Mouse (Mus musculus): ENCODE measurements around the gene Coro1c.
A peak's percentile ranks its signal among the peaks of the same experiment; 100 is the strongest.
"Not testable (repeated sequence)": the region's sequence is repeated elsewhere in the genome, so short reads cannot be mapped to it uniquely, and the experiment has no call there.

The Coro1c gene

GRCm38 (mm10) chr5:113829566-113830291, 78.8 kb downstream of the Coro1c start:
- DNase-seq (ENCODE audit: low read depth, low spot score), result no peak

GRCm38 (mm10) chr5:113828481-113828880, 80.1 kb downstream of the Coro1c start:
- DNase-seq (ENCODE audit: low read depth, low spot score), result no peak

- DNase-seq (ENCODE audit: low read depth, low spot score), result no peak
Observed at GRCm38 (mm10) chr5:113827991-113828411, 80.6 kb downstream of the Coro1c start.

- DNase-seq (ENCODE audit: low read depth, low spot score), result no peak
Observed at GRCm38 (mm10) chr5:113826619-113827018, 81.9 kb downstream of the Coro1c start.

- no peak for DNase-seq (ENCODE audit: low read depth, low spot score)
Observed at GRCm38 (mm10) chr5:113825558-113825957, 83.0 kb downstream of the Coro1c start.

GRCm38 (mm10) chr5:113824228-113824627, 84.3 kb downstream of the Coro1c start:
- DNase-seq (ENCODE audit: low read depth, low spot score), result no peak

GRCm38 (mm10) chr5:113818572-113818971, 90.0 kb downstream of the Coro1c start:
- DNase-seq (ENCODE audit: low read depth, low spot score), result peak; percentile 40

GRCm38 (mm10) chr5:113815638-113816152, 92.9 kb downstream of the Coro1c start:
- DNase-seq (ENCODE audit: low read depth, low spot score), result peak; percentile 57

- no peak for DNase-seq (ENCODE audit: low read depth, low spot score)
Observed at GRCm38 (mm10) chr5:113815041-113815389, 93.5 kb downstream of the Coro1c start.

- no peak for DNase-seq (ENCODE audit: low read depth, low spot score)
Observed at GRCm38 (mm10) chr5:113814111-113815040, 94.2 kb downstream of the Coro1c start.

GRCm38 (mm10) chr5:113813608-113814007, 95.0 kb downstream of the Coro1c start:
- DNase-seq (ENCODE audit: low read depth, low spot score), result peak; percentile 56

- no peak for DNase-seq (ENCODE audit: low read depth, low spot score)
Observed at GRCm38 (mm10) chr5:113812638-113813037, 95.9 kb downstream of the Coro1c start.

- DNase-seq (ENCODE audit: low read depth, low spot score), result not testable (repeated sequence)
Observed at GRCm38 (mm10) chr5:113811824-113812420, 96.6 kb downstream of the Coro1c start.

- no peak for DNase-seq (ENCODE audit: low read depth, low spot score)
Observed at GRCm38 (mm10) chr5:113810111-113810510, 98.4 kb downstream of the Coro1c start.

GRCm38 (mm10) chr5:113808177-113808576, 100.4 kb downstream of the Coro1c start:
- DNase-seq (ENCODE audit: low read depth, low spot score), result no peak

- DNase-seq (ENCODE audit: low read depth, low spot score), result no peak
Observed at GRCm38 (mm10) chr5:113807712-113808111, 100.8 kb downstream of the Coro1c start.

- DNase-seq (ENCODE audit: low read depth, low spot score), result no peak
Observed at GRCm38 (mm10) chr5:113806414-113806813, 102.1 kb downstream of the Coro1c start.

GRCm38 (mm10) chr5:113805301-113805700, 103.3 kb downstream of the Coro1c start:
- DNase-seq (ENCODE audit: low read depth, low spot score), result no peak

- DNase-seq (ENCODE audit: low read depth, low spot score), result no peak
Observed at GRCm38 (mm10) chr5:113804395-113804966, 104.1 kb downstream of the Coro1c start.

GRCm38 (mm10) chr5:113800280-113800679, 108.3 kb downstream of the Coro1c start, which contains the start of gene Tmem119:
Gene Tmem119 (minus strand): TSS chr5:113800516.
- no peak for DNase-seq (ENCODE audit: low read depth, low spot score)

- no peak for DNase-seq (ENCODE audit: low read depth, low spot score)
Observed at GRCm38 (mm10) chr5:113799691-113800090, 108.9 kb downstream of the Coro1c start.

GRCm38 (mm10) chr5:113798525-113798924, 110.0 kb downstream of the Coro1c start:
- DNase-seq (ENCODE audit: low read depth, low spot score), result no peak
